9 mouse cellular contexts compared by ENCODE assay signal in the genomic region with DNA sequence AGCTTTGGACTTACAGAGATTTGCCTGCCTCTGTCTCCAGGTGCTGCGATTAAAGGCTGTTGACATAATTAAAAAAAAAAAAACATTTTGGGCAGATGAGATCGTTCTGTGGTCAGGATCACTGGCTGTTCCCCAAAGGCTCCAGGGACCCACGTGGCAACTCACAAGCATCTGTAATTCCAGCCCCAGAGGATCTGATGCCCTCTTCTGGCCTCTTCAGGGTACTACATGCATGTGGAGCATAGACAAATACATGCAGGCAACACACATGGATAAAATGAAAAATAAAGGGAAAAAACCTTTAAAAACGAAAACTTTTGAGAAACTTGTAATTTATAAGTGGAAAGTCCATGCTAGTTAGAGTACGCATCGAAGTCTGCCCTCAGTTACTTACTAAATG. TPM values are rescaled to one million over a fixed set of nuclear protein-coding genes. Genes with fewer than 3 reads are reported as not detected.
DNase-seq lines count a peak whose midpoint lies in the region; ATAC-seq lines count a peak whose summit lies in the region.
"Had no signal": no experiment of that assay in that cellular context is flagged by ENCODE, and none has a peak within 500 bp of the region (broad histone marks: within the 10 kb centered on the region; RNA-seq: fewer than 3 reads in every experiment).

No protein-coding gene starts in this region.

- H3K9ac ChIP-seq in forebrain, embryonic 15.5 days (replicated peaks) = no peak overlapping the region

- no peak overlapping the region for H3K27ac ChIP-seq in forebrain, embryonic 15.5 days (replicated peaks)

- no peaks in the 10 kb centered on the region for H3K4me1 ChIP-seq in forebrain, embryonic 15.5 days

- H3K4me2 ChIP-seq in forebrain, embryonic 15.5 days (replicated peaks) = no peak overlapping the region

- WGBS in forebrain, embryonic 15.5 days = 70% methylated on average over 6 of the region's 6 CpGs

- DNase-seq in kidney, adult 9 months = peak; percentile 41
- no peak for DNase-seq in kidney, adult 11 months
- peak; percentile 80 for DNase-seq in MEL-GATA-1-ER (ENCODE audit: extremely low read depth, low read depth)
- peak; percentile 55 for DNase-seq in embryo, embryonic 10 days (ENCODE audit: low spot score)
- DNase-seq in right cerebral cortex, adult 18-20 months = no peak
- DNase-seq in right cerebral cortex, postnatal 25 days = no peak

- no peak overlapping the region for H3K4me3 ChIP-seq in forebrain, embryonic 15.5 days

- H3K9me3 ChIP-seq in forebrain, embryonic 15.5 days = no peaks in the 10 kb centered on the region

- no peaks in the 10 kb centered on the region for H3K36me3 ChIP-seq in forebrain, embryonic 15.5 days

- no peaks in the 10 kb centered on the region for H3K27me3 ChIP-seq in forebrain, embryonic 15.5 days

- ATAC-seq in megakaryocyte progenitor cell, adult 5-6 weeks (replicated peaks; ENCODE audit: poor library complexity) = peak; percentile 95
- no peak for ATAC-seq in forebrain, embryonic 15.5 days (replicated peaks)

RNA-seq across cellular contexts. Expression of a gene that starts 1.8 kb away (rescaled TPM):
- 0.27 TPM in 1 of 2 replicates, not detected in the other for total RNA-seq in megakaryocyte progenitor cell, adult 5-6 weeks (2015)
- total RNA-seq in megakaryocyte progenitor cell, adult 5-6 weeks (2017) = not detected in 2 replicates
- not detected in 2 replicates for polyA plus RNA-seq in forebrain, embryonic 15.5 days (2015; fragmentation: Nextera tagmentation; extraction: Ambion mirVana)
- total RNA-seq: neutrophil, adult 5-6 weeks had no signal

RNA-seq across cellular contexts. Expression of a gene that starts 25.1 kb away (rescaled TPM):
- total RNA-seq in megakaryocyte progenitor cell, adult 5-6 weeks (2015) = 36.0 and 38.8 TPM in 2 replicates
- 47.5 and 67.4 TPM in 2 replicates for total RNA-seq in megakaryocyte progenitor cell, adult 5-6 weeks (2017)
- 25.8 and 26.4 TPM in 2 replicates for polyA plus RNA-seq in forebrain, embryonic 15.5 days (2015; fragmentation: Nextera tagmentation; extraction: Ambion mirVana)

RNA-seq across cellular contexts. Expression of a gene that starts 52.2 kb away (rescaled TPM):
- total RNA-seq in megakaryocyte progenitor cell, adult 5-6 weeks (2015) = 61.8 and 69.7 TPM in 2 replicates
- 65.1 and 82.6 TPM in 2 replicates for total RNA-seq in megakaryocyte progenitor cell, adult 5-6 weeks (2017)
- 65.2 and 73.6 TPM in 2 replicates for polyA plus RNA-seq in forebrain, embryonic 15.5 days (2015; fragmentation: Nextera tagmentation; extraction: Ambion mirVana)

RNA-seq across cellular contexts. Expression of a gene that starts 52.3 kb away (rescaled TPM):
- 49.5 and 54.4 TPM in 2 replicates for total RNA-seq in megakaryocyte progenitor cell, adult 5-6 weeks (2015)
- total RNA-seq in megakaryocyte progenitor cell, adult 5-6 weeks (2017) = 133 and 148 TPM in 2 replicates
- polyA plus RNA-seq in forebrain, embryonic 15.5 days (2015; fragmentation: Nextera tagmentation; extraction: Ambion mirVana) = 73.9 and 79.7 TPM in 2 replicates

Comparison
In these comparisons a context has a peak if more than half of its experiments do, and no peak if none do; other contexts are left out.
1. DNase-seq: peak in kidney, adult 9 months (single experiment), MEL-GATA-1-ER (single experiment) and embryo, embryonic 10 days (single experiment); none in kidney, adult 11 months (single experiment), right cerebral cortex, adult 18-20 months (single experiment) and right cerebral cortex, postnatal 25 days (single experiment).